Mouse (Mus musculus) splenic B cell, adult 2 months (primary cell): Measurements from ENCODE around the gene Ldb1.

Experiments
- DNase-seq: peaks from one replicate; pipeline ENCODE4 v3.0.0-alpha.2; 2011; ENCODE audit warnings: low read depth, low spot score
- H3K27me3 ChIP-seq: 2 replicates; pipeline ENCODE4 v1.6.1; 2012; ENCODE audit warnings: mild to moderate bottlenecking, low read length, moderate library complexity, mixed read lengths; ENCODE audit not compliant: control insufficient read depth, poor library complexity, insufficient read depth, severe bottlenecking
- H3K36me3 ChIP-seq: 2 replicates; pipeline ENCODE4 v1.6.1; 2012; ENCODE audit warnings: mild to moderate bottlenecking, low read length, moderate library complexity, mixed read lengths; ENCODE audit not compliant: control insufficient read depth, poor library complexity, insufficient read depth, severe bottlenecking

Ldb1 gene

GRCm38 (mm10) chr19:46044993-46045695 is at the start of gene Ldb1:
Gene Ldb1 (minus strand): TSS chr19:46045214.
- Histone ChIP-seq H3K36me3 (no peaks in the 10 kb centered on the region), H3K27me3 (no peaks in the 10 kb centered on the region)
- peak; percentile 81 for DNase-seq

GRCm38 (mm10) chr19:46094144-46094543 is 49.1 kb upstream of the Ldb1 start:
- no peaks in the 10 kb centered on the region; the same call in 1 of the 2 replicates for H3K27me3 ChIP-seq
- H3K36me3 ChIP-seq, result no peaks in the 10 kb centered on the region
- no peak for DNase-seq

GRCm38 (mm10) chr19:46091641-46092040 is 46.6 kb upstream of the Ldb1 start:
- no peaks in the 10 kb centered on the region for H3K36me3 ChIP-seq
- DNase-seq, result no peak
- H3K27me3 ChIP-seq, result no peaks in the 10 kb centered on the region; the same call in 1 of the 2 replicates

DNA sequence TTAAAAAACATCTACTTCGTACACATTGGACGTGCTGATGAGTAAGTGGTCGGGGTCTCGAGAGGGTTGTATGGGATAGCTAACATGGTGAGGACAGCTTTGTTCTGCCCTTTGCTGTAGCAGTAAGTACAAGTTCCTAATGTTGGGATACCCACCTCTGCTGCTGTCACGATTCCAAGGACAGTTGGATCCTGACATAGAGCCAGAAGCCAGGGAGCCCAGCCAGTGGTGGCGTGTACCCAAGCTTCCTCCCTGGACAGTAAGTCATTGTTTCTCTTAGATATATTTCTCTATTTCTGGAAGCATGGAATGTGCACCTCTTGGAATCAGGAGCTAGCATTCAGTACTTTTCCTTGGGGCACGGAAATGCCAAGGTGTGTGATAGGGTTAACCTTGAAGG is 42.9 kb upstream of the Ldb1 start:
- Histone ChIP-seq H3K36me3 (peaks cover 7% of the 10 kb centered on the region; the same call in 1 of the 2 replicates), H3K27me3 (no peaks in the 10 kb centered on the region)
- DNase-seq, result no peak

GRCm38 (mm10) chr19:46086337-46086736 is 41.3 kb upstream of the Ldb1 start:
- Histone ChIP-seq H3K36me3 (peaks cover 20% of the 10 kb centered on the region), H3K27me3 (no peaks in the 10 kb centered on the region)
- DNase-seq, result peak; percentile 85

DNA sequence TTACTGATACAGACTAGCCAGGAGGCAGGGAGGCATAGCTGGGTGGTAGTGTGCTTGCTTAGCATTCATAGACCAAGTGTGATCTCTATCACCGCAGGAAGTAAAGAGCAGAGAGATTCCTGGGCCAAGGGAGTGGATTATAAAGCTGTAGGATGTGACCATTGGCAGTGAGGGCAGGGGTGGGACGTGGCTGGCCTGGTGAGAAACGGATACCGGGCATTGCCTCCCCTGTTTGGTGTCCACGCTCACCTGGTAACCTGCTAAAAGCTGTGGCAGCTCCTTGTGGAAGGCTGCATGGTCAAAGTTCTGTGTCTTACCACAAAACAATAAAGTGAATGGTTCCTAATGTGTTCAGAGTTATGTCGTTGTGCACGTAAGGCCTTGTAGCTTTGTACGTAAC is 40.2 kb upstream of the Ldb1 start:
- DNase-seq, result no peak
- H3K36me3 ChIP-seq, result peaks cover 20% of the 10 kb centered on the region
- H3K27me3 ChIP-seq, result no peaks in the 10 kb centered on the region

- no peaks in the 10 kb centered on the region for H3K27me3 ChIP-seq
- no peak for DNase-seq
- peaks cover 22% of the 10 kb centered on the region for H3K36me3 ChIP-seq
Observed at GRCm38 (mm10) chr19:46078535-46078934, 33.5 kb upstream of the Ldb1 start.

- peak; percentile 100 for DNase-seq
- no peaks in the 10 kb centered on the region for H3K27me3 ChIP-seq
- peaks cover 11% of the 10 kb centered on the region for H3K36me3 ChIP-seq
Observed at GRCm38 (mm10) chr19:46075616-46076607, 30.9 kb upstream of the Ldb1 start, which contains the start of gene Nolc1. Gene Nolc1 (plus strand): TSS chr19:46075863.

DNA sequence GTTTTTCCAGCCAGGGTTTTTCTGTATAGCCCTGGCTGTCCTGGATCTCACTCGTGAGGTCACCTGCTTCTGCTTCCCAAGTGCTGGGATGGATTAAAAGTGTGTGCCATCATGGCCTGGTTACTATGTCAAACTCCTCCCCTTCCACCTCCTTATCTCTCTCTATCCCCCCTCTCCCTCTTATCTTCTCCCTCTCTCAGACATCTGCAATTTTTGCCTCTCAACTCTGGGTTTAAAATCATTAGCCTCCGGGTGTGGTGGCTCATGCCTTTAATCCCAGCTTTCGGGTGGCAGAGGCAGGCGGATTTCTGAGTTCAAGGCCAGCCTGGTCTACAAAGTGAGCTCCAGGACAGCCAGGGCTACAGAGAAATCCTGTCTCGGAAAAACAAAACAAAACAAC is 29.3 kb upstream of the Ldb1 start:
- H3K36me3 ChIP-seq, result peaks cover 5% of the 10 kb centered on the region
- DNase-seq, result no peak
- H3K27me3 ChIP-seq, result no peaks in the 10 kb centered on the region

DNA sequence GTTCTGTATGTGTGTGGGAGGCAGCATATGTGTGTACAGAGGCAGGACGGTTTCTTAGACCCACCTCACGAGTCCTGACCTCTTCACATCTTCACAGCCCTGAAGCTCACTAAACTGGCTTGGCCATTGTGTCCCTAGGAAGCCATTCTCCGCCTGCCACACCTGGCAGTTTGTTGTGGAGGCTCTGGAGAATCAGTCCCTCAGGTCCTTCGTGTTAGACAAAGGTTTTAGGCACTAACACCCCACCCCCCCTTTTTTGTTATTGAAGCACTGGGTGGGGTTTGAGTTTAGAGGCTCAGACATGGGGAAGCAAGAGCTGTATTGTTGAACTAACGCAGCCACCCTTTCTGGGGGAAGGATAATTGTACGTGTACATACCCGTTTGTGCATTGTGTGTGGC is 28.3 kb upstream of the Ldb1 start:
- no peak for DNase-seq
- H3K27me3 ChIP-seq, result no peaks in the 10 kb centered on the region
- H3K36me3 ChIP-seq, result peaks cover 2% of the 10 kb centered on the region; the same call in 1 of the 2 replicates

- DNase-seq, result no peak
- H3K36me3 ChIP-seq, result peaks cover 5% of the 10 kb centered on the region; the same call in 1 of the 2 replicates
- no peaks in the 10 kb centered on the region for H3K27me3 ChIP-seq
Observed at GRCm38 (mm10) chr19:46068054-46068453, 23.0 kb upstream of the Ldb1 start.

- DNase-seq, result no peak
- no peaks in the 10 kb centered on the region for H3K36me3 ChIP-seq
Observed at GRCm38 (mm10) chr19:46060845-46061244, 15.8 kb upstream of the Ldb1 start.

DNA sequence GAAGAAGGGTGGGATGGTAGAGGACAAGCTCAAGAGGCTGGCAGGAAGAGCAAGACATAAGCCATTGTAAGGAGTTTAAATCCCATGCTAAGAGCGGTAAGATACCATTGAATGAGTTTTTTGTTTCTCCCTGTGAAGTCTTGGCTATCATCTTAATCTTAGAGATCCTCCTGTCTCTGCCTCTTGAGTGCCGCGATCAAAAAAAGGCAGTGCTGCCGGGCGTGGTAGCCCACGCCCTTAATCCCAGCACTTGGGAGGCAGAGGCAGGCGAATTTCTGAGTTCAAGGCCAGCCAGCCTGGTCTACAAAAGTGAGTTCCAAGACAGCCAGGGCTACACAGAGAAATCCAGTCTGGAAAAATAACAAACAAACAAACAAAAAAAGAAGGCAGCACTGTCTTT is 13.5 kb upstream of the Ldb1 start:
- Histone ChIP-seq H3K36me3 (no peaks in the 10 kb centered on the region), H3K27me3 (no peaks in the 10 kb centered on the region)
- DNase-seq, result no peak

More at GRCm38 (mm10) chr19:46060845-46061244, 15.8 kb upstream of the Ldb1 start:
- H3K27me3 ChIP-seq, result no peaks in the 10 kb centered on the region

DNA sequence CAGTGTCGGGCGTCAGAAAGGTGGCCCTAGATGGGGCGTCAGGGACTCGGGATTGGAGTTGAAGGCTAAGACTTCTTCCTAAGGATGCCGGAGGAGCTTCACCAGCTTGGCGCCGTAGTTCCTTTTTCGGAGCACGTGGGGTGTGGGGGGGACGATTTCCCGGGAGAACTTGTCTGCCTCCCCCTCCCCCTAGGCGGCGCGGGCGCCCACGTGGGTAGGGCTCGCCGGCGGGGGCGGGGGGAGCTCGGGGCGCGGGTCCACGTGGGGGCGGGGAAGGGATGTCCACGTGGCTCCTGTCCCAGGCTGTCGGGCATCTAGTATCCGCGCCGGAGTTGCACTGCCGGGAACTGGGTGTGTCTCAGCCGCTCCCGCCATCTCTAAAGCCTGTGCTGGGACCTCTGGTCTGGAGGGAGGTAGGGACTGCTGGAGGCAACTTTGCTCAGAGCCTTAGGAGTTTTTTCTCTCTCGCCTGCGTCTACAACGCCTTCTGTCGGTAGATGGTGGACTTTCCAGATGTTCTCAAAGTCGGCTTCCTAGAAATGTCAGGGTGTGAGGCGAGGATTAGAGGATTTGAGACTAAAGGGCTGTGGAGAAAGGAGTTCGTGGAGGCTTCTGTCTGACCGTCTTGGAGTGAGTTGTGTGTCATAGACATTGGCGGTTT is 12.1 kb upstream of the Ldb1 start:
- no peaks in the 10 kb centered on the region for H3K27me3 ChIP-seq
- DNase-seq, result peak; percentile 62
- H3K36me3 ChIP-seq, result no peaks in the 10 kb centered on the region
